Mouse (Mus musculus) kidney, adult 9 months (tissue): Measurements from ENCODE around the gene Hinfp.
A peak's percentile ranks its signal among the peaks of the same experiment; 100 is the strongest.
"Not testable (repeated sequence)": the region's sequence is repeated elsewhere in the genome, so short reads cannot be mapped to it uniquely, and the experiment has no call there.

Experiments
- DNase-seq: peaks from one replicate; pipeline ENCODE4 v3.0.0; 2022

Hinfp gene

DNA sequence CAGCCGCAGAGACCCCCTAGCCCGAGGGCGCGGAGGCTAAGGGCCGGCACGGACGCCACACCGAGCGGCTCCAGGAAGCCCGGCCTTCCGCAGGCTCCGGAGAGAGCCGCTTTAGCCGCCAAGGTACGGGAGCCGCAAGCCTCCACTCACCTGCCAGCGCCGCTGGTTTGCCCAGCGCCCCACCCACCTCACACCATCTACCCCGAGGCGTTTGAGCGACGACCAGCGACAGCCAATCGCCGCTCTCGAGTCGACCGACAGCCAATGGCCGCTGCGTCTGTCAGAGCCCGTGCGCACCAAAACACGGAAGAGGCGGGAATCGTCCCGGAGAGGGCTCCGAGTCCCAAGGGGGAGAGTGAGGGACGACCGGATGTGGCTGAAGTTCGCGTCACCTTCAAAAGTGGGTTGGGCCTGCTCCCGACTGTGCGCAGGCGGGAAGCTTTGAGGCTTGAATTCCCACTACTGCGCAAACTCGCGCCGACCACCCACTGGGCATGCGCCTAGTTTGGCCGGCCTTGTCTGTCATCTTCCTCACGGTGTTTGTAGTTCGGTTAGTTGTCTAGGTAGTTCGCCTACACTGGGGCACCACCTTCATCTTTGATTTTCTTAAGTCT, at the start of gene Hinfp:
Hinfp (minus strand) TSS at position 206 of the 614 bp plus-strand sequence.
- DNase-seq = peak; percentile 99

DNA sequence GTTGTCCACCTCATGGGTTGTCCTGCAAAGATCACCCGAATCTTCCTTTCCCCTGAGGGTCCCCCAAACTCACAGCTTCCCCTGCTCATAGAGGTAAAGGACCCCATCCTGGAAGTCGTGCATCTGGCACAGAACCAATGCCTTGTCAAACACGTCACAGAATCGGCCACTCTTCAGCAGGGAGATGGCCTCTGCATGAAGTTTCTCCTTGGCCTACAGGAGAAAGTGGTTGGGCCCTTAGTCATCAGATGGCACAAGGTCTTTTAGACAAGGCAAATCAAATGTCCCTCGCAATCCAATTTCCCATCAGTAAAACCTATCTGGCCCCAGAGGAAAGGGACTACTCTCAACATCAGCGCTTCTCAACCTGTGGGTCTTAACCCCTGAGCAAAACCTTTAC, 47.7 kb upstream of the Hinfp start:
- no peak for DNase-seq

DNA sequence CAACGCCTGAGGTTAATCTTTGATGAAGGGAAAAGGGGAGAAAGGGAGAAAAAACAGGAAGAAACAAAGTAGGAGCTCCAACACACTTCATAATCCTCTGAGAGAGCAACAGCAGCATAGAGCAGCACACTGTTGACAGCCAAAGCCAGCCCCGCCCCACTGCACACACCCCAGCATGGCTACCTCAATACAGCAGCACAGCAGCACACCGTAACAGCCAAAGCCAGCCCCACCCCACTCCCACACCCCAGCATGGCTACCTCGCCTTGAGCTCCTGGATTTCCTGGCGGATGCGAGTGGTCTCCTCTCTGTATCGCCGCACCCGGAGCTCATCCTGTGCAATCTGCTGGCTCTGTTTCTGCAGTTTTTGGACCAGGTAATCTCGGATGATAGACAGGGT, 46.9 kb upstream of the Hinfp start:
- no peak for DNase-seq

DNA sequence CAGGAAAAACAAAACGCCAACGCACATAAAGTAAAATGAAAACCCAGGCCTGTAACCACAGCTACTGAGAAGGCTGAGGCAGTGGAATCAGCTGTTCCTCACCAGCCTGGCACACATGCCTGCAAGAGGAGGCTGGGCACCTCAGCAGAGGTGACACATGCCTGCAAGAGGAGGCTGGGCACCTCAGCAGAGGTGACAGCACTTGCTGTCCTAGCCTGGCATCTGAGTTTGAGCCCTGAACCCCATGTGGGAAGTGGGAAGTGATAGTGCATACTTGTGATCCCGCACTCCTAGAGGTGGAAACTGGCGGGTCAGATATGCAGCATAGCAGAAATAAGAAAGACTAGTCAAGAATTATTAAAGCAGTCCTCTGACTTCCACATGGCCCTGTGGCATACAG, 45.9 kb upstream of the Hinfp start:
- no peak for DNase-seq

DNA sequence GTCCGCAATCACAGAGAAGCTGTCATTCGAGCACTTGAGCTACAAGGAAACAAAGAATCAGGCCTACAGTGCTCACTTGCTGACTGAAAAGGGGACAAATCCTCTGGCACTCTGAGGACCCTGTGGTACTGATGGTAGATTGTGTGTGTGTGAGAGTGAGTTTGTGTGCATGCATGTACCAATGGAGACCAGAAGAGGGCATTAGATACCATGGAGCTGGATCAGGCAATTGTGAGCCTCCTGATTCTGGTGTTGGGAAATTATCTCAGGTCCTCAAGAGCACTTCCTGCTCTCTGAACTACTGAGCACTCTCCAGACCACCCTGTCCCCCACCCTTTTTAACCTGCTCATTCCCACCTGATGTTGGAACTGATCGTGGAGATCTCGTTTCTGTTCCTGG, 43.1 kb upstream of the Hinfp start:
- DNase-seq = no peak

DNA sequence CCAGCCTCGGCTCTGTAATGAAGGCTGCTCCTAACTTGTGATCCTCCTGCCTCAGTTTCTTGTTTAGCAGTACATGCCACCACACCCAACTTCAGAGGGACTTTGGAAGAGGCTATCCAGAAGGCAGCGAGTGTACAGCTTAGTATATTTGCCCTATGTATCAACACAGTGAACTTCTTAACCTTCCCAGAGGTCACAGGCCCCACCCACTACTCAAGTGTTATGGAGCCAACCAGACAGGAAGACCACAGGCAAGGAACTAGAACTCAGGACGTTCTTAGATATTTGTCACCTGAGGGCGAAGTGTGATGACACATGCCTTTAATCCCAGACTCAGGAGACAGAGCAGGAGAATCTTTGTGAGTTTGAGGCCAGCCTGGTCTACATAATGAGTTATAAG, 42.1 kb upstream of the Hinfp start:
- no peak for DNase-seq

DNA sequence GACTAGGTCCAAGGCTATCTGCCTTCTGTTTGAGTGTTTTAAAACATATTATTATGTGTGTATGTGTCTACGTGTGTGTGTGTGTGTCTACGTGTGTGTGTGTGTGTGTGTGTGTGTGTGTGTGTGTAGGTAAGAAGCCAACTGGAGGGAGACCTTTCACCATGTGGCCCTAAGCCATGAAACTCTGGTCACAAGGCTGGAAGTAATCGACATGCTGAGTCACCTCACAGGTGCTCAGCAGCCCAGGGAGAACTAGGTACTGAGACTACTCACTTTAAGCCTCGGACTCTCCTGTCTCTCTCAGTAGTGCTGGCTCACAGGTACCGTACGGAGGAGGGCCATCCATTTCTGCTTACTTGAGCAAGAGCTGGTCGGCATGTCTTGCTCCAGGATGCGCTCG, 41.7 kb upstream of the Hinfp start:
- no peak for DNase-seq

DNA sequence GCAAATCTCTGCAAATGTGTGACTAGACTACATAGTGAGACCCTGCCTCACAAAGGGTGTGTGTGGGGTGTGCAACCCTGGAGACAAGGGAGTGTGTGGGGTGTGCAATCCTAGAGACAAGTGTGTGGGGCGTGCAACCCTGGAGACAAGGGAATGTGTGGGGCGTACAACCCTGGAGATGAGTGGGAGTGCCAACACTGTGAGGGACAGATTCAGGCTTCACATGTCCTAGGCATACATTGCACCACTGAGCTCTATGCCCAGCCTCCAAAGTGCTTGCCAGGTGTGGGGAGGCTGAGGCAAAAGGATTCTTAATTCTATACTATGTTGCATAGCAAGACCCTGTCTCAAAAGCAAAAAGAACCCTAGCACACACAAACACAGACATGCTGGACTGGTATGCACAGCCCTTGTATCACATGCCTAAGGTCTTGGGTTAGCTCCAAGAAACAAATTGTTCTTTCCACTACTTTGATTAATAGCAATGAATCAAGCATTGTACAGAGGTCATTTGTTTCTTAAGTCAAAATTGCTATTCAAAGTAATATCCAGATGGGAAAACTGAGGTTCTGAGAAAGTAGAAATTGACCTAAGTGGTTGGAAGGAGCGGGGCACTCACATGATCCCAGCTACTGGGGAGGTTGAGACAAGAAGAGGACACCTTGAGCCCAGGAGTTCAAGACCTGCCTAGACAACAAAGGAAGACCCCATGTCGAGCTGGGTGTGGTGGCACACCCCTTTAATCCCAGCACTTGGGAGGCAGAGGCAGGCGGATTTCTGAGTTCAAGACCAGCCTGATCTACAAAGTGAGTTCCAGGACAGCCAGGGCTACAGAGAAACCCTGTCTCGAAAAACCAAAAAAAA, 40.3 kb upstream of the Hinfp start:
- DNase-seq = no peak

DNA sequence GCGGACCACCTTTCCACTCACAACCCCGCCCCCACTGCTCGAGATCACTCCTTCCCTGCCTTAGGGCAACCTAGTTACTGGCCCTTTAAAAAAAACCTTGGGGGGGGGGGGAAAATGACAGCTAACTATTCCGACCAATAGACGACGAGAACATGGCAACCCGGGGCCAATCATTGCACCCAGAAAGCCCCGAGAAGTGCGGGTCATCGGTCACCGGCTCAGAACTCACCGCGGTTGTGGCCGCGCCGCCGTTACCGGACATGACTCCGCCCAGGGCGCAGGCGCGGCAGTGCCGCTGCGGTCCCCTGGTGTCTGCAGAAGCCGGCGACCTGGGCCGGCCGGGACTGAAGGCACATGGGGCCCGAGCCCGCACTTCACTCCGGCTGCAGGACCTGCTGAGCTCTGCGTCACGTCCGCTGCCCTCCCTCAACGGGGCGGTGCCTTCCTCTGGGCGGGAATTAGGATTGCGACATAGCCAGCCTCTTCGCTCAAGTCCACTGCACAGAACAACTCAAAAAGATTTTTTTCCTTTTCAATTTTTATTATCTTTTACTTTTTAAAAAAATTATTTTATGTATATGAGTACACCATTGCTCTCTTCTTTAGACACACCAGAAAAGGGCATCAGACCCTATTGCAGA, 38.4 kb upstream of the Hinfp start, which contains the start of gene Hmbs:
Hmbs (minus strand) TSS at position 448 of the 641 bp plus-strand sequence.
- peak; percentile 94 for DNase-seq

DNA sequence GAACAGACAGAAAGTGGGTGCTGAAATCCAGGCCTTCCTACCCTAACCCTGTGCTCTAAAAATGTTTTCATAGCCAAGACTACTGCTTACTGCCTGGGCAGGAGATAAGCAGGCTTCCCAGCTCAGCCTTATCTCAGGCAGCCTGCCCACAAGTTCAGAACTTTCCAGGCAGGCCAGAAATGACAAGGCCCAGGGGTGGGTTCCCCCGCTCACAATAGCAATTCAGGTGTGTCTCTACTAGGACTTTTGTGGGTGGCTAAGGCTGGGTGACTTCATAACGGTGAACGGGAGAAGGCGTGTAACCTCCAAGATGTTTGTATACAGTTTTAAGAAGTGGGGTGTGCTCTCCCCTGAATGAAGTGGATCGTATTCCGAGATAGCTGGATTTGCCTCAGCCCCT, 37.8 kb upstream of the Hinfp start:
- no peak for DNase-seq

DNA sequence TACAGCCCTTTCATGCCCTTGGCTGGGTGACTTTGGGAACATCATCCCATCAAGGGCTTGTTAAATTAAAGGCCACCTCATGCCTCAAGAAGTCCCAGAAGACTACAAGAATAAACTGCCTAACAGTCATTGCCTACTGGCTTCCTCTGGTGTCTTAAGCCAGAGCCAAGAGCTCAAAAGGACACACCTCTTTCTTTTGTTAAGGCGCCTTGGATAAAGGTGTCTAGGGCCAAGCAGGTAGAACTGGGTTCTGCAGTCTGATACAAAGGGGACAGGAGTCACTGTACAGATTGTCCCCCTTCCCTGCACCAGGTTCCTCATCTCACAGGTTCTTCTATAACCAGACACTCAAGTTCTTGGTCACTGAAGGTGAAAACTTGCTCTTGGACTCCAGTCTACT, 37.1 kb upstream of the Hinfp start:
- DNase-seq = no peak

DNA sequence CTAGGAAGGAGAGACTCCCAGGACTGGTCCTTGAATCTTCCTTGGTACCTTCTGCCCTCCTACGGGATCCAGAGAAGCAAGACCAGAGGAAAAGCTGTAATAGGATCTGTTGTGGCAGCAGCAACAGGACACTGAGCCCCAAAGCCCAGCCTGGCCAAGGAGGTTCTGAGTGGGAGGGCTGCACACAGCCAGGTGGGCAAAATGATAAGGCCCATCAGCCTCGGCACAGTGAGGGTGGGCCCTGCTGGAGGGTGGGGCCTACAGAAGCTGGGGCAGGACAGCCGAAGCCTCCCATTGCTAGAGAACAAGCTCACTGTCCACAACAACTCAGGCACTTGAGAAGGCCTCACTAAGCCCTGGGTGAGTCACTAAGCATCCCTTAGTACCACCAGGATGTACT, 36.7 kb upstream of the Hinfp start:
- DNase-seq = no peak

DNA sequence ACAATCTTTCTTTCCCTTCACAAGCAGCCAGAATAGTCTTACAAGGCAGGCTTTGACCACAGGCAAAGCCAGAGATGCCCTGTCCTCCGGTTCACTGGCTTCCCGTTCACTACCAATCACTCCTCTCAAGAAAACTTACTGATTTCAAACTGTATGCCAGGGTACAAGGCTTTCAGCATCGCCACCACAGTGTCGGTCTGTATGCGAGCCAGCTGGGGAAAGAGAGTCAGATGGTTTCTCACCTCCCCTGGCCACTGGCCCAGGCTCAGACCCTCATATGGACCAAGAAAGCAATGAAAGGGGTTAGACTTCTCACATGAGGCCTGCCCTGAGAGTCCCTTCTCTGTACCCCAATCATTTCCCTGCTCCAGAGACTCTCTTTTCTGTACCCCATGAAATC, 36.0 kb upstream of the Hinfp start:
- DNase-seq = no peak

DNA sequence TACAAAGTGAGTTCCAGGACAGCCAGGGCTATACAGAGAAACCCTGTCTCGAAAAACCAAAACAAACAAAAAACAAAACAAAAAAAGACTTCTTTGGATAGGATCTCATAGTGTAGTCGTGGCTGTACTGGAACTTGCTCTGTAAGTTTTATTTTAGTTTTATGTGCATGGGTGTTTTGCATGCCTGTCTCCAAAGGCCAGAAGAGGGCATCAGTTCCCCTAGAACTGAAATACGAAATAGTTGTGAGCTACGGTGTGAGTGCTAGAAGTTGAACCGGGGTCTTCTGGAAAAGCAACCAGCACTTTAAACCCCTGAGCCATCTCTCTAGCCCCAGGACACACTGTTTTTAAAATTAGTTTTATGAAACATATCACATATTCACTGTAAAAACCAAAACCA, 33.1 kb upstream of the Hinfp start:
- no peak for DNase-seq

DNA sequence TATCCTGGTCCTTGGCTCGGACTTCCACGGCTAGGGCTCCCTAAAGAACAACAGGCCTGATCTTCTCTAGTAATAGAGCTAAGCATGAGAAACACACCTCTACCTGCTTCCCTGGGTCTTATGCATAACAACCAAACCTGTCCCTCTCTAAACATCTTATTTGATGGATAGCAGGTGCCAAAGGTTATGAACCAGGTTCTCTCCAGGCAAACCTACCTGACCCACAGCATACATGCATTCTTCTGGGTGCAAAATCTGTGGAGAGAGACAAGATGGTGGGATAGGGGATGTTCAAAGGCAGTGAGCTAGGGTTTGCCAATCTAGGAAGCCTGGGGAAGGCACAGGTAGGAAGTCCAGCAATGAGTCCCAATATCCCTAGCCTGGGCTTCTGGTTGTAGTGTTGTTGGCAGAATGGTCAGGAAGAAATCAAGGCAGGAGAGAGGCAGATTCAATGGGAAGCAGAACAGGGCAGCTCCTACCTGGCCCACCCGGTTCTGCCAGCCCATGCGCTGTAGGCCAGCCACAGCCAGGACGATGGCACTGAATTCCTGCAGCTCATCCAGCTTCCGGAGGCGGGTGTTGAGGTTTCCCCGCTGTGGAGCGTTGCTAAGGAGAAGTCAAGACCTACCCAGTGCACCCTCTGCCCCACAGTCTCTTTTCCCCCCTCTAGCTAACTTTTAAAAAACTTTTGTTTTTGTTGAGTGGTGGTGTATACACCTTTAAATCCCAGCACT, 32.1 kb upstream of the Hinfp start:
- DNase-seq = no peak

DNA sequence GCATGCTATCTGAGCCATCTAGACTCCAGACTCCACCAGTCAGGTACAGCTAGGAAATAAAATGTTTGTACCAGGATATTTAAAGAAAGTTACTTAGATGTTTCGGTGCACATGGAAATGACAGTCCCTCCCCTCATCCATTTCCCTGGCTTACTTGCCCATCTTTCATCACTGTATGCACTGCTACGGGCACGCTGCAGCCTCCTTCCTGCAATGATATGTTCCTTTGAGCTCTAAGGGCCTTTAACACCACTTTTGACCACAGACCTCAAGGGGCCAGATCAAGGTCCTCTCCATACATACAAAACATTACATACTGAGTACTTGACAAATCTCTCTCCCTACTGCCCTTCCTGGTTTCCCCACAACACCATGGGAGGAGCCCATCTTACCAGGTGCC, 31.5 kb upstream of the Hinfp start:
- DNase-seq = no peak

DNA sequence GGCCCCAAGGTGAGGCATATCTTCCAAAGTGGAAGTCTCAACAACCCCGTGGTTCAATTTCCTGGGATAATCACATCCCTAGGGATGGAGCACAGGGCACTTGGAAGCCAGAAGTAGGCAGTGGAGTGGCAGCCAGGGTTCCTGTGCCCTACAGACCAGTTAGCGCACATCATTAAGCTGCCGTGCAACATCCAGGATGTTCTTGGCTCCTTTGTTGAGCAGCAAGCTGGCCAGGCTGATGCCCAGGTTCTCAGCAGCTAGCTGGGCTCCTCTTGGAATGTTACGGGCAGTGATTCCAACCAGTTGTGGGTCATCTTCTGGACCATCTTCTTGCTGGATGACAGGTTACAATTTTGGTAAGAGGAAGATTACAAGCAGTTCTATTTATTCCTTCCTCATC, 31.0 kb upstream of the Hinfp start:
- not testable (repeated sequence) for DNase-seq

DNA sequence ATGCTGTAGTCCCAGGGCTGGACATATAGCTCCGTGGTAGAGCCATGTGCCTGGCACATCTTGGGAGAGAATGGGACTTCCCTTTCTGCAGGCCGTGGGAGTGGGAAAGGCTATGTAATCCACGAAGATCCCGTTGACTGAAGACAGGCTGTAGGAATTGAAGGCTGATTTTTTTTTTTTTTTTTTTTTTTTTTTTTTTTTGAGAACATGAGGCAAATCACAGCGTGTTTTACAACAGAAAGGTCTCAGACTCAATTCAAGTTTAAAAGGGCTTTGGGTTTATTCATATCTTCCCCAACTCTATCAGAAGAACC, 30.6 kb upstream of the Hinfp start:
- DNase-seq = no peak

DNA sequence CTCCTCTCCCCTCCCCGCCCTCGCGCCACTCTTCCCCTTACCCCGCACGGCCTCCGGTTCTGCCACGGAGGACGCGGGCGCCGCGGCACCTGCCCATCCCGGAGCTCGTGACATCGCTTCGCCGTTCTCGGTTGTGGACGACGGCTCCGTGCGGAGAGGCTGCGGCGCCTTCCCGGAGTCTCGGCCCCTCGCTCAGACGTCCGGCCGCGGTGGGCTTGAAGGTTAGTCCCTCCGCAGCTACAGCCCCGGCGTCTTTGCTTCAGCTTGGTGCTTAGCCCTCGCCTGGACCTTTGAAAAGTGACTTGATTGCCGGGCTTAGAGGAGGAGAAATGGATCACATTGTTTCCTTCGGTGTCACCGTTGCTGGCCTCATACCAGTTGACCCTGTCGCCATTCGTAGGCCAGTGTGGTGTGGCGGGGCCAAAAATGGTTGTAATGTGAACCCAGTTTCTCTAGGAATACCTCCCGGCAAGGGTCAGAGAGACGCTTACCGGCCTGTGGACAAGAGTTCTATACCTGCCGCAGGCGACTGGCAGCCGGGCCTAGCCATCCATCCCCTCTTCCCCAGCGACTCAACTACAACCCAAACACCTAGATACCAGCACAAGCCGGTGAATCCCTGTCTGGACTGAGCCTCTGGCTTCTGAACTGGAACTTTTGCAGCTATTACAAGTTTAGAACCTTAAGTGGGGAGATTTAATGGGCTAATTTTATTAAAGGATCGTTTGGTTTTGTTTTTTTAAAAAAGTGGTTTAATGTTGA, 30.0 kb upstream of the Hinfp start:
- no peak for DNase-seq

DNA sequence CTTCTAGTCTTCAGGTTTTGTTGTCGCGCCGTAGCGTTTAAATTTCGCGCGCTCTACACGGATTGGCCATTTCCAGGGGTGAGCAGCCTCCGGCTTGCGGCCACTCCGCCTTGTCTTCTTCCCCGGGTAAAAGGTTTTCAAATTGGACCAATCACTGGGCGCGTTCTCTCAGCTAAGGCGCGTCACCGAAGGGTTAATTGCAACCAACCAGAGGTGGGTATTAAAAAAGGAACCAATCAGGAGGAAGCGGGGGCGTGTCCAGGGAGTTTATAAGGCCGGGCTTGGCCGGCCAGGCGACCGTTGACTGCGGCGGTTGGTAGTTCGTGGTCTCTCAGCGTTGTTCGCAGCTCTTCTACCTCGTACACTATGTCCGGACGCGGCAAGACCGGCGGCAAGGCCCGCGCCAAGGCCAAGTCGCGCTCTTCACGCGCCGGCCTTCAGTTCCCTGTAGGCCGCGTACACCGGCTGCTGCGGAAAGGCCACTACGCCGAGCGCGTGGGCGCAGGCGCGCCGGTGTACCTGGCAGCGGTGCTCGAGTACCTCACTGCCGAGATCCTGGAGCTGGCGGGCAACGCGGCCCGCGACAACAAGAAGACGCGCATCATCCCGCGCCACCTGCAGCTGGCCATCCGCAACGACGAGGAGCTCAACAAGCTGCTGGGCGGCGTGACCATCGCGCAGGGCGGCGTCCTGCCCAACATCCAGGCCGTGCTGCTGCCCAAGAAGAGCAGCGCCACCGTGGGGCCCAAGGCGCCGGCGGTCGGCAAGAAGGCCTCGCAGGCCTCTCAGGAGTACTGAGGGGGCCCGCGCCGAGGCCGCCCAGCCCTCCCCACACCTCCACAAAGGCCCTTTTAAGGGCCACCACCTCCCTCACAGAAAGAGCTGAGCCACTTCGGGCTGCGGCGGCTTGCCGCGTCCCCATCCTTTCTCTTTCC, 29.2 kb upstream of the Hinfp start, which contains the start of gene H2afx:
H2afx (plus strand) TSS at position 299 of the 935 bp plus-strand sequence.
- DNase-seq = peak; percentile 100

DNA sequence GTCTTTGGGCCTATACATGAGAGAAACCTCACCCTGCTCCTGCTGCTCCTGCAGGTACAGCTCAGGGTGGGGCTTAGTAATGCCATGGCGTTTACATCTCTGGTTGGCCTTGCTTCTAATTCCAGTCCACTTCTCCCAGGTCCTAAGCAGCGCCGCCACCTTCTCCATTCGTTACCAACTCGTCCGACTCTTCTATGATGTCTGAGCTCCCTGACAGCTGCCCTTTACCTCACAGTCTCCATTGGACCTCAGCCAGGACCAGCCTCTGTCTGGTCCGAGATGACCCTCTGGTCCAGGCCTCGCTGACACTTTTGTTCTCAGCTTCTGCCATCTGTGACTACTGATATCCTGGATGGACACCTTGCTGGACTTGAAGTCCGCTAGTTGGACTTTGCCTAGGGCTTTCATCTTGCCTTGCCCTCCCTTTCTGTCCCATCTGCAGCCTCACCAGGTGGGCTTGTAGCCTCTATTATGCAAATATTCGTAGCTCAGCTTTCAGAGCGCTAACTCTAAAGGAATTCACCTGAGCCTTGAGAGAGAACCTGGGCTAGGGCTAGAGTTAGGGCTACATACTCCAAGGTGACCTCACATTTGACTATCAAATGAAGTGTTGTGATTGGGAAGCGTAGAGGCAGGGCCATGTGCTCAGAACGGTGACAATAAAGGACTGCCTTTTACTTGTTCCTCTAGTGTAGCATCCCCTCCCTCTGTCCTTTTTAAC, 27.6 kb upstream of the Hinfp start:
- no peak for DNase-seq
